Mouse (Mus musculus) splenic B cell, adult 2 months (primary cell): ENCODE data around the gene Adamtsl4.
"Not testable (repeated sequence)": the region's sequence is repeated elsewhere in the genome, so short reads cannot be mapped to it uniquely, and the experiment has no call there.

ENCODE experiments used
- DNase-seq: peaks from one replicate; pipeline ENCODE4 v3.0.0-alpha.2; 2011; ENCODE audit warnings: low read depth, low spot score
- H3K27me3 ChIP-seq: 2 replicates; pipeline ENCODE4 v1.6.1; 2012; ENCODE audit warnings: mild to moderate bottlenecking, low read length, moderate library complexity, mixed read lengths; ENCODE audit not compliant: control insufficient read depth, poor library complexity, insufficient read depth, severe bottlenecking
- H3K36me3 ChIP-seq: 2 replicates; pipeline ENCODE4 v1.6.1; 2012; ENCODE audit warnings: mild to moderate bottlenecking, low read length, moderate library complexity, mixed read lengths; ENCODE audit not compliant: control insufficient read depth, poor library complexity, insufficient read depth, severe bottlenecking

The Adamtsl4 gene

GRCm38 (mm10) chr3:95690552-95690951 is 2.8 kb upstream of the Adamtsl4 start:
- DNase-seq, H3K36me3 ChIP-seq, H3K27me3 ChIP-seq: not testable (repeated sequence)

DNA sequence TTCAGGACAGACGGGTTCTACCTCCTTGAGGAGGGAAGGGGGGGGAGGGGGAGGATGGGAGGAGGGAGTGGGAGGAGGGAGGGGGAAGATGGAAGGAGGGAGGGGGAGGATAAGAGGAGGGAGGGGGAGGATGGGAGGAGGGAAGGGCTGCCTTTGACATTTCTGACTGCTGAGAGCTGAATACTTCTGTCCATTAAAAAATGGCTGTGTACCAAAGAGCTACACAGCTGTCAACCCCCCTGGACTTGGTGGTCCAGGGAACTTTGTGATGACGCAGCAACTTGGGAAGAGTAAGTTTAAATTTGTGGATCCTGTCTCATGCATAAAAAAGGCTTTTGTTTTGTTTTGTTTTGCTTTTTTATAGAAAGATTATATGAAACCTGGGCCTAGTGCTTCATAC is 2.2 kb upstream of the Adamtsl4 start:
- DNase-seq: no peak
- Histone ChIP-seq H3K27me3 (peaks cover 1% of the 10 kb centered on the region; the same call in 1 of the 2 replicates), H3K36me3 (no peaks in the 10 kb centered on the region)

DNA sequence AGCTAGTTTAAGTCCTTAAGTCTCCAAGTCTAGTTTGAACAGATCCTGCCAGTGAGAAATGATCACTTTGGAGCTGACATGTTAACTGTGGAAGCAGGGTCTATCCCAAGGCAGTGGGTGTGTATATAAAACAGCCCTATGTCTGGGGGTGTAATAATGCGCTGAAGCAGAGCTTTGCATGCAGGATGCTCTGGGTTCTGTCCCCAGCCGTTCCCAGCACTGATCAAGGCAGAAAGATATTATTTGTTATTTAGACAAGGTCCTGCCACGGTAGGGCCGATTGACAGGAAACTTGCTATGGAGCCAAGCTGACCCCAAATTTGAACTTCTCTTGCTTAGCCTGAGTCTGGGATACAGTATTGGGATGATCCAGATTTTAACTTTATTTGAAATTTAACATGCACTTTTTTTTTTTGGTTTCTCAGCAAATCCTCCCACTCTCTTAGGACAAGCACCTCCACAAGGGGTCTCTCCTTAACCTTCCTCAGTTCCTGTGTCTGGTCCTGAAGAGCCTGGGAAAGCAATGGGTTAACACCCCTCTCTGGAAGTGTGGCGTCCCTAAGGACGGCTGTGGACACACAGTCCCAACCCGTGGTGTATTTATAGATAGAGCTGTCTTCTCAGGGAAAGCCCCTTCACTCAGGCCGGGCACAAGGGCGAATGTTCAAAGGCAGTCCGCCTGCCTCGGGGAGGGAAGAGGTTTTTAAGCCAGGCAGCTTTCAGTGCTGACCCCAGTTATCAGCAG is 1.6 kb upstream of the Adamtsl4 start:
- Histone ChIP-seq H3K27me3 (peaks cover 1% of the 10 kb centered on the region; the same call in 1 of the 2 replicates), H3K36me3 (no peaks in the 10 kb centered on the region)
- DNase-seq: no peak

DNA sequence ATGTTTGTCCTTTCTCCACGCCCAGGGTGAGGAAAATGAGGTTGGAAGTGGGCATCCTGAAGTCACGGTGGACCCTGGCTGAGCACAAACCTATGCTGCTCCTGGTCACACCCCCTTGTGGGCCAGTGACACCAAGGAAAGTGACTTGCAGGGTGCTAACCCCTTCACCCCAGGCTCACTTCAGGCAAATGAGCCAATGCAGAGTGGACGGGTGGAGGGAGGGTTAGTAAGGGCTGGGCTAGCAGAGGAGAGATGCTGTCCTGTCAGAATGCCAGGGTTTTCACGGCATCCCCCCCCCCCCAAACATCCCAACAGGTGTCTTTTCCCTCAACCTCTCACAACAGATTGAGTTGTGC is 571 bp downstream of the Adamtsl4 start:
- DNase-seq: no peak
- no peaks in the 10 kb centered on the region for H3K36me3 ChIP-seq

GRCm38 (mm10) chr3:95686492-95687167 is 1.1 kb downstream of the Adamtsl4 start:
- no peak for DNase-seq
- Histone ChIP-seq H3K36me3 (no peaks in the 10 kb centered on the region), H3K27me3 (peaks cover 1% of the 10 kb centered on the region; the same call in 1 of the 2 replicates)

More for the DNA sequence above, 571 bp downstream of the Adamtsl4 start:
- H3K27me3 ChIP-seq: peaks cover 1% of the 10 kb centered on the region; the same call in 1 of the 2 replicates

DNA sequence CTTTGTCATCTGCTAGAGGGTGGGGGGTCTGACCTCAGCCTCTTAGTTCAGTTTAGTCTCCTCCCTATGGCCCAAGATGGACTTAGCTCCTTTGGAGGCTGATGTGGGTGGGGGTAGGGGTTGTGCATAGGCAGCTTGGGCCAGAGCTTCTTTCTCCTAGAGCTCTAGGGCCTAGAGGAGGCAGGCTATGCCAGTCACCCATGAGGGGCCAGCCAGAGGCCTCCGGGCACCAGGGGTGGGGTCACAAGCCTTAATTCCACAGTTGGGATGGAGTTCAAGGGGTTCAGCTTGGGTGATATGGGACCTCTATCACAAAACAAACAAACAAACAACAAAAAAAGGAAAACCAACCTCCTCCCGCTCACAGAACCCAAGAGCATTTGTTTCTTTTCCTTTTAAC is 2.0 kb downstream of the Adamtsl4 start:
- no peaks in the 10 kb centered on the region for H3K36me3 ChIP-seq
- DNase-seq: no peak
- H3K27me3 ChIP-seq: peaks cover 1% of the 10 kb centered on the region; the same call in 1 of the 2 replicates

DNA sequence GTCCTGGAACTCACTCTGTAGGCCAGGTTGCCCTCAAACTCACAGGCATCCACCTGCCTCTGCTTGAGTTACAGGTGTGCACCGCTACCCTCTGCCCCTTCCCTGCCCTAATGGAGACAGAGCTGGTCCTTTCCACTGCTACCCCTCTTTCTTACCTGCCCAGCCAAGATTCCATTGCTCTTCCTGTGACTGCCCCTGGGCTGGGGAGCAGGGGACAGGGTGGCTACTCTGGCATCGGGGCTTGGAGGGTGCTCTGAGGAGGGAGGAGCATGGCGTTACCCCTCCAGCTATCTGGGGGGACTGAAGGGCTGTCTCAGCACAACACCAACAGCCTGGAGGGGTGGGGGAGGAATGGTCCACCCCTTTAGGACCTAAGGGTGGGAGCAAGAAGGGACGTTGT is 2.4 kb downstream of the Adamtsl4 start:
- H3K27me3 ChIP-seq: peaks cover 1% of the 10 kb centered on the region; the same call in 1 of the 2 replicates
- H3K36me3 ChIP-seq: no peaks in the 10 kb centered on the region
- DNase-seq: no peak

GRCm38 (mm10) chr3:95684846-95685245 is 2.9 kb downstream of the Adamtsl4 start:
- Histone ChIP-seq H3K27me3 (peaks cover 1% of the 10 kb centered on the region; the same call in 1 of the 2 replicates), H3K36me3 (no peaks in the 10 kb centered on the region)
- no peak for DNase-seq

- Histone ChIP-seq H3K36me3 (no peaks in the 10 kb centered on the region), H3K27me3 (peaks cover 1% of the 10 kb centered on the region; the same call in 1 of the 2 replicates)
- DNase-seq: no peak
These were observed 4.8 kb downstream of the Adamtsl4 start for GRCm38 (mm10) chr3:95682878-95683277.

- Histone ChIP-seq H3K36me3 (no peaks in the 10 kb centered on the region), H3K27me3 (no peaks in the 10 kb centered on the region)
- DNase-seq: no peak
These were observed 6.4 kb downstream of the Adamtsl4 start for GRCm38 (mm10) chr3:95681365-95681764.

DNA sequence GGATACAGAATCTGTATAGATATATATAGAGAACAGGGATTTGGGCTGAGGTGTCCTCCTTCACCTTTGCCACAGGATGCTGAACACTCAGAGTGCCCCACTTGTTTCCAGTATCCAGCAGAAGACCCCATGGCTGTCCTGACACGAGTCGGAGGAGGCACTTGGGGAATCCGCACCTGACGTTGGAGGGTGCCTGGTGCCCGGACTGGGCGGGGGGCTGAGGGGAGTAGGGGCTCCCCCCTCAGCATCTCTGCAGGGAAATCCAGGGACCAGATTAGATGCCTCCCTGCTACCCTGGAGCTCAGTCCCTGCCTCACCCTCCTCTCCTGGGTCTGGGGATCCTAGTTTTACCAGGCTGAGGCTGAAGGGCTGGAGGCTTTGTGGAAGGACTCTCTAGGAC is 7.0 kb downstream of the Adamtsl4 start:
- no peaks in the 10 kb centered on the region for H3K36me3 ChIP-seq
- no peak for DNase-seq
- no peaks in the 10 kb centered on the region for H3K27me3 ChIP-seq

DNA sequence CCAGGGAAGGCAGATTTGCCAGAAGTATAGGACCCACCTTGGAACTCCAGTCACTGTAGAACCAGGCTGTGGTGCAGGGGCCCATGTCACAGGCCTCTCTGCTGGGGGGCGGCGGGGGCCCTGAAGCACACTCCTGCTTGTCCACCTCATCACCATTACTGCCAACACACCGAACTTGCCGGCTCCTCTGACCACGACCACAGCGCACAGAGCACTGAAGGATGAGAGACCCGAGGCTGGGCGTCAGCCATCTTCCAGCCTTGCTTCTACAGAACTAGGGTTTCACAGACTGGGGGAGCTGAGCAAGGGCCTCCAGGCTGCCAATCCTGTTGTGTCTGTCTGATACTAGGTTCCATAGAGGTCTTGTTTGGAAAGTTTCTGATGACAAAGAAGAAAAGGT is 8.2 kb downstream of the Adamtsl4 start:
- no peak for DNase-seq
- no peaks in the 10 kb centered on the region for H3K27me3 ChIP-seq
- no peaks in the 10 kb centered on the region for H3K36me3 ChIP-seq

GRCm38 (mm10) chr3:95677420-95678090 is 10.2 kb downstream of the Adamtsl4 start:
- no peak for DNase-seq
- H3K36me3 ChIP-seq: no peaks in the 10 kb centered on the region
- no peaks in the 10 kb centered on the region for H3K27me3 ChIP-seq

- DNase-seq: peak; percentile 74
- H3K36me3 ChIP-seq: no peaks in the 10 kb centered on the region
- no peaks in the 10 kb centered on the region for H3K27me3 ChIP-seq
These were observed 10.8 kb downstream of the Adamtsl4 start for GRCm38 (mm10) chr3:95676745-95677419.
